Mouse (Mus musculus) kidney, adult 2 months (tissue): ENCODE measurements around the gene Myl4.

Source experiments
- CTCF ChIP-seq: fragments of 200-500 bp; conservative IDR thresholded peaks from 2 replicates; pipeline ENCODE4 v1.5.1; 2011; ENCODE audit warnings: low read depth, mild to moderate bottlenecking, control low read depth, low read length, moderate library complexity, mixed read lengths; ENCODE audit not compliant: insufficient read depth, insufficient read length
- POLR2A ChIP-seq: fragments of 200-500 bp; IDR thresholded peaks from one replicate; pipeline ENCODE4 v1.6.1; 2011; ENCODE audit warnings: low read depth, low read length, control low read depth

GRCm38 (mm10) chr11:104630185-104630835 lies 79.8 kb downstream of the Myl4 start:
- no peak for TF ChIP-seq CTCF
- TF ChIP-seq POLR2A, result no peak
